Mouse (Mus musculus) stomach, postnatal 0 days (tissue): ENCODE results near the gene Mrtfa. TPM values are rescaled to one million over a fixed set of nuclear protein-coding genes. Genes with fewer than 3 reads are reported as not detected.

ENCODE experiments used
- ATAC-seq: fragments of 200-750 bp; cut with Nextera tagmentation; 2 replicates; pipeline ENCODE4 v1.8.0; 2017; ENCODE audit not compliant: low FRiP score, low TSS enrichment
- DNase-seq: peaks from one replicate; pipeline ENCODE4 v3.0.0-alpha.2; 2016; ENCODE audit warnings: low spot score
- H3K27ac ChIP-seq: fragments of 300-500 bp; sonication (generic); replicated peaks from 2 replicates; pipeline ENCODE4 v1.5.1; 2014; ENCODE audit warnings: mild to moderate bottlenecking, control low read depth
- H3K27me3 ChIP-seq: fragments of 300-500 bp; sonication (generic); 2 replicates; pipeline ENCODE4 v1.6.1; 2014; ENCODE audit warnings: low read length; ENCODE audit not compliant: control insufficient read depth, insufficient read depth
- H3K36me3 ChIP-seq: fragments of 300-500 bp; sonication (generic); 2 replicates; pipeline ENCODE4 v1.6.1; 2014; ENCODE audit warnings: low read length, mixed read lengths; ENCODE audit not compliant: control insufficient read depth, insufficient read depth
- H3K4me1 ChIP-seq: fragments of 300-500 bp; sonication (generic); replicated peaks from 2 replicates; pipeline ENCODE4 v1.6.1; 2014; ENCODE audit warnings: antibody characterized with exemption; ENCODE audit not compliant: control insufficient read depth, insufficient read depth
- H3K4me2 ChIP-seq: fragments of 300-500 bp; sonication (generic); replicated peaks from 2 replicates; pipeline ENCODE4 v1.6.1; 2014; ENCODE audit warnings: low read depth, mild to moderate bottlenecking, control low read depth, moderate library complexity
- H3K4me3 ChIP-seq: fragments of 300-500 bp; sonication (generic); 2 replicates; pipeline ENCODE4 v1.5.1; 2014; ENCODE audit warnings: low read depth, low read length, control low read depth
- H3K9ac ChIP-seq: fragments of 300-500 bp; sonication (generic); 2 replicates; pipeline ENCODE4 v1.6.1; 2014; ENCODE audit warnings: mild to moderate bottlenecking, low read length, control low read depth, mixed read lengths
- H3K9me3 ChIP-seq: fragments of 300-500 bp; sonication (generic); 2 replicates; pipeline ENCODE4 v1.6.1; 2016; ENCODE audit warnings: low read length; ENCODE audit not compliant: control insufficient read depth
- CTCF ChIP-seq: IDR thresholded peaks from 2 replicates; pipeline ENCODE4 v1.5.1; 2016; ENCODE audit warnings: antibody characterized with exemption, low read depth, mild to moderate bottlenecking, moderate library complexity
- EP300 ChIP-seq: optimal IDR thresholded peaks from 2 replicates; pipeline ENCODE3; 2016; ENCODE audit warnings: antibody characterized with exemption
- whole genome bisulfite sequencing: fragments of 180-500 bp; shearing (Covaris S2); extraction: QIAGEN DNeasy Blood & Tissue Kit; methylation state at CpG from one replicate; pipeline ENCODE4 v1.1.7; 2014; 5-methylcytosine and 5-hydroxymethylcytosine counted together
- polyA plus RNA-seq: library from polyadenylated mRNA; unstranded; fragments of >200 nt; fragmentation: Nextera tagmentation; extraction: Ambion mirVana; gene quantifications from 2 replicates; pipeline ENCODE4 v1.2.1, GENCODE M21; 2015

Gene Mrtfa
- polyA plus RNA-seq, 1 experiment from 2014 or later, result 12.6 TPM

GRCm38 (mm10) chr15:81189061-81189460 is 1.5 kb downstream of the Mrtfa start:
- H3K4me2 ChIP-seq, result peak overlapping the region; percentile 84
- peak overlapping the region; percentile 30; the same call in 1 of the 2 replicates for H3K27ac ChIP-seq
- peaks cover 5% of the 10 kb centered on the region; the same call in 1 of the 2 replicates for H3K4me1 ChIP-seq
- 68% methylated on average over 2 of the region's 2 CpGs for WGBS
- no peak for ATAC-seq
- peak overlapping the region; percentile 18; the same call in 1 of the 2 replicates for H3K9ac ChIP-seq
- H3K9me3 ChIP-seq, result no peaks in the 10 kb centered on the region
- TF ChIP-seq EP300 (no peak), CTCF (no peak)
- no peak for DNase-seq
- no peaks in the 10 kb centered on the region for H3K36me3 ChIP-seq
- peak overlapping the region; percentile 95 for H3K4me3 ChIP-seq
- H3K27me3 ChIP-seq, result no peaks in the 10 kb centered on the region

GRCm38 (mm10) chr15:81184913-81185312 is 5.6 kb downstream of the Mrtfa start:
- DNase-seq (peak; percentile 37), ATAC-seq (0 out of 2 replicates have a peak, but pooled peaks have one; percentile 51)
- Histone ChIP-seq H3K4me1 (peaks cover 3% of the 10 kb centered on the region; the same call in 1 of the 2 replicates), H3K27ac (no peak overlapping the region), H3K4me3 (no peak overlapping the region), H3K36me3 (no peaks in the 10 kb centered on the region), H3K9me3 (no peaks in the 10 kb centered on the region), H3K27me3 (no peaks in the 10 kb centered on the region), H3K9ac (no peak overlapping the region), H3K4me2 (no peak overlapping the region)
- 42% methylated on average over 1 of the region's 1 CpGs for WGBS
- TF ChIP-seq CTCF (no peak), EP300 (no peak)

DNA sequence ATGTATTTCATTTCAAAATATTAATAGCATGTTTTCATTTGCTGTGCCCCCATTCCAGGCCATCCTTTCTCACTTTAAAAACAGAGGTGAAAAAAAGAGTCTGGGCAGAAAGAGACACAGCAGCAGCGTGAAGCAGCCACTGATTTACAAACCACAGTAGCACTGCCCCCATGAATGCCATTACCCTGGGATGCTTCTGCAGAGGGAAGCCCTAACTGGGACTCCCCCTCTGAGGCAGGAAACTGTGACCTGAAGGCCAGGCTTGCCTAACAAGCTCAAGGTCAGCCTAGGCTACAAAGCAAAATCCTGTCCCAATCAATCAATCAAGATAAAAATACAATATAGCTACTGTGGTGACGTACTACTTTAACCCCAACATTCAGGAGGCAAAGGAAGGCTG is 9.3 kb downstream of the Mrtfa start:
- no peak for ATAC-seq
- Histone ChIP-seq H3K9ac (no peak overlapping the region), H3K4me1 (no peaks in the 10 kb centered on the region), H3K9me3 (no peaks in the 10 kb centered on the region), H3K27ac (no peak overlapping the region), H3K36me3 (no peaks in the 10 kb centered on the region), H3K27me3 (no peaks in the 10 kb centered on the region), H3K4me2 (no peak overlapping the region), H3K4me3 (no peak overlapping the region)
- DNase-seq, result no peak
- 51% methylated on average over 2 of the region's 2 CpGs for WGBS
- TF ChIP-seq EP300 (no peak), CTCF (no peak)

- Histone ChIP-seq H3K9ac (no peak overlapping the region), H3K9me3 (no peaks in the 10 kb centered on the region), H3K36me3 (no peaks in the 10 kb centered on the region), H3K27me3 (no peaks in the 10 kb centered on the region), H3K4me1 (peaks cover 5% of the 10 kb centered on the region), H3K4me2 (no peak overlapping the region), H3K27ac (no peak overlapping the region), H3K4me3 (no peak overlapping the region)
- 75% methylated on average over 2 of the region's 2 CpGs for WGBS
- ATAC-seq (no peak), DNase-seq (no peak)
- TF ChIP-seq EP300 (no peak), CTCF (no peak)
Observed at GRCm38 (mm10) chr15:81179523-81179922, 11.0 kb downstream of the Mrtfa start.

DNA sequence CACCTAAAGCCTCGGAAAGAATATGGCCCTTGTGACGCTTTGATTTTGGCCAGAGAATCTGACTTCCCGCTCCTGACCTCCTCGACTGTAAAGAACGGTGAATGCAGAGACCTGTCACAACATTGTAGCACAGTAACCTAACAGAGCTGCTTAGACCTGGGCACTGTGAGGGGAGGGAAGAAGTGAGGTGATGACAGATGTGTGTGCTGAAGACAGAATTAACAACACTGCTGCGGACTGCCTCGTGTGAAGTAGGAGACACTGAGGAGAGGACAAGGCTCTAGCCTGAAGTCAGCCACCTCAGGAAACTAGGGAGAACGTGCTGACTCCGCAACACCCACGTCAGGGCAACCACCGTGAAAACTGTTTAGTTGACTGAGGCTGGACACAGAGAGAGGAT is 11.9 kb downstream of the Mrtfa start:
- H3K9ac ChIP-seq, result no peak overlapping the region
- DNase-seq (no peak), ATAC-seq (no peak)
- H3K27me3 ChIP-seq, result no peaks in the 10 kb centered on the region
- no peak for TF ChIP-seq EP300
- no peak for TF ChIP-seq CTCF
- H3K4me2 ChIP-seq, result no peak overlapping the region
- peaks cover 5% of the 10 kb centered on the region for H3K4me1 ChIP-seq
- H3K36me3 ChIP-seq, result no peaks in the 10 kb centered on the region
- H3K27ac ChIP-seq, result no peak overlapping the region
- H3K9me3 ChIP-seq, result no peaks in the 10 kb centered on the region
- no peak overlapping the region for H3K4me3 ChIP-seq
- 73% methylated on average over 11 of the region's 11 CpGs for WGBS

DNA sequence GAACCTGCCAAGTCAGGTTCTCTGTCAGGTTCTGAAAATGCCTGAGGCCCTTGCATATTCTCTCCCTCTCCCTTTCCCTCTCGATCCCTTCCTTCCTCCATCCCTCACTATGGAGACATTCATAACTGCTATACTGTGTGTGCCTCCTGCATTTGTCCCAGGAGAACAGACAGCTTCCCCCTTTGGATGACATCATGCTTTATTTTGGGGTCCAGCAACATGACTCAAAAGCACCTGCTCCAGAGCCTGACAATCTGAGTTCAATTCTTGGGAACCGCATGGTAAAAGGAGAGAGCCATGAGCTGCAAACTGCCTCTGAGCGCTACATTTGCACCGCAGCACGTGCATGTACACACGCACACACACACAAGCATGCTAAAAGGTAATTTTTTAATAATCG is 12.7 kb downstream of the Mrtfa start:
- Histone ChIP-seq H3K36me3 (no peaks in the 10 kb centered on the region), H3K9ac (no peak overlapping the region), H3K4me1 (peaks cover 5% of the 10 kb centered on the region), H3K4me2 (no peak overlapping the region), H3K9me3 (no peaks in the 10 kb centered on the region), H3K4me3 (no peak overlapping the region), H3K27me3 (no peaks in the 10 kb centered on the region), H3K27ac (no peak overlapping the region)
- ATAC-seq (no peak), DNase-seq (no peak)
- WGBS, result 87% methylated on average over 7 of the region's 7 CpGs
- TF ChIP-seq CTCF (no peak), EP300 (no peak)
